8 mouse cellular contexts compared by ENCODE assay signal in genomic region chr3:88454762-88455587, GRCm38 (mm10). TPM values are rescaled to one million over a fixed set of nuclear protein-coding genes. Genes with fewer than 3 reads are reported as not detected.
DNase-seq lines count a peak whose midpoint lies in the region; ATAC-seq and TF ChIP-seq lines count a peak whose summit lies in the region.

No protein-coding gene starts in this region.

- DNase-seq in limb, embryonic 10.5 days (ENCODE audit: low spot score) = no peak
- peak; percentile 88 for DNase-seq in MEL (ENCODE audit: low read depth, low spot score)
- DNase-seq in induced T-regulatory cell, adult 2 months (ENCODE audit: low read depth) = peak; percentile 60
- no peak for DNase-seq in adrenal gland, postnatal 4 days (ENCODE audit: low spot score in 2 of 2)
- DNase-seq in layer of hippocampus, postnatal 25 days (ENCODE audit: extremely low spot score in 1 of 2, low spot score in 1 of 2) = no peak
- no peak for DNase-seq in urinary bladder, postnatal 36 days (ENCODE audit: low spot score in 2 of 2)

- 44% methylated on average over 9 of the region's 9 CpGs for WGBS in limb, embryonic 12.5 days
- WGBS in limb, embryonic 10.5 days = 49% methylated on average over 9 of the region's 9 CpGs
- WGBS in liver, embryonic 16.5 days (ENCODE audit: insufficient replicate concordance) = 30% methylated on average over 9 of the region's 9 CpGs

- no peaks in the 10 kb centered on the region for H3K36me3 ChIP-seq in limb, embryonic 12.5 days
- H3K36me3 ChIP-seq in limb, embryonic 10.5 days = no peaks in the 10 kb centered on the region
- H3K36me3 ChIP-seq in MEL (ENCODE audit: control insufficient read depth in 1 of 2, insufficient read depth in 2 of 2, low read length in 2 of 2) = peaks cover 0 to 40% of the 10 kb centered on the region in 2 experiments; a peak in 2 of 4 replicates
- no peaks in the 10 kb centered on the region for H3K36me3 ChIP-seq in liver, embryonic 16.5 days (ENCODE audit: control insufficient read depth, insufficient read depth)

- no peak overlapping the region for H3K4me2 ChIP-seq in limb, embryonic 12.5 days
- peak overlapping the region; percentile 44 for H3K4me2 ChIP-seq in liver, embryonic 16.5 days (ENCODE audit: low read depth, low read length)

- no peak for ATAC-seq in limb, embryonic 12.5 days (ENCODE audit: insufficient number of reproducible peaks, insufficient read depth, low FRiP score, low TSS enrichment, low read depth)
- ATAC-seq in liver, embryonic 16.5 days (ENCODE audit: low read depth) = peak; percentile 28

- H3K9me3 ChIP-seq in limb, embryonic 12.5 days = no peaks in the 10 kb centered on the region
- H3K9me3 ChIP-seq in limb, embryonic 10.5 days (replicated peaks) = no peaks in the 10 kb centered on the region
- H3K9me3 ChIP-seq in MEL (replicated peaks; ENCODE audit: insufficient read depth, low read length) = no peaks in the 10 kb centered on the region
- H3K9me3 ChIP-seq in liver, embryonic 16.5 days (replicated peaks; ENCODE audit: control insufficient read depth, low read length) = no peaks in the 10 kb centered on the region

- no peak overlapping the region for H3K27ac ChIP-seq in limb, embryonic 12.5 days
- no peak overlapping the region for H3K27ac ChIP-seq in limb, embryonic 10.5 days
- H3K27ac ChIP-seq in MEL (ENCODE audit: control insufficient read depth, low read depth, low read length) = peak overlapping the region; percentile 89
- peak overlapping the region; percentile 72 for H3K27ac ChIP-seq in liver, embryonic 16.5 days (ENCODE audit: low read length)

- H3K9ac ChIP-seq in limb, embryonic 12.5 days (replicated peaks) = peak overlapping the region; percentile 40
- H3K9ac ChIP-seq in MEL (ENCODE audit: control insufficient read depth, low read depth, low read length, poor library complexity, severe bottlenecking) = peak overlapping the region; percentile 78
- peak overlapping the region; percentile 34; the same call in 1 of the 2 replicates for H3K9ac ChIP-seq in liver, embryonic 16.5 days (ENCODE audit: low read depth, low read length)

- no peaks in the 10 kb centered on the region for H3K79me2 ChIP-seq in MEL (ENCODE audit: control insufficient read depth, insufficient read depth, low read length, poor library complexity)

- TF ChIP-seq RAD21 in MEL (IDR thresholded peaks at IDR 0.05; ENCODE audit: low read depth, low read length) = no peak

- peaks cover 22% of the 10 kb centered on the region for H3K4me1 ChIP-seq in limb, embryonic 12.5 days (replicated peaks)
- H3K4me1 ChIP-seq in limb, embryonic 10.5 days = peaks cover 34% of the 10 kb centered on the region
- H3K4me1 ChIP-seq in MEL (ENCODE audit: control insufficient read depth in 1 of 2, insufficient read depth in 2 of 2, low read length in 2 of 2) = peaks cover 20 to 47% of the 10 kb centered on the region in 2 experiments
- peaks cover 9% of the 10 kb centered on the region; the same call in 1 of the 2 replicates for H3K4me1 ChIP-seq in liver, embryonic 16.5 days (ENCODE audit: control insufficient read depth, low read depth, low read length)

- peaks cover 36% of the 10 kb centered on the region for H3K27me3 ChIP-seq in limb, embryonic 12.5 days
- peaks cover 85% of the 10 kb centered on the region for H3K27me3 ChIP-seq in limb, embryonic 10.5 days (ENCODE audit: low read depth, poor library complexity, severe bottlenecking)
- H3K27me3 ChIP-seq in MEL (ENCODE audit: control insufficient read depth in 1 of 2, insufficient read depth in 2 of 2, low read length in 2 of 2) = no peaks in the 10 kb centered on the region
- peaks cover under 1% of the 10 kb centered on the region for H3K27me3 ChIP-seq in liver, embryonic 16.5 days (ENCODE audit: control insufficient read depth, insufficient read depth, low read depth, low read length)

- TF ChIP-seq POLR2A in MEL (IDR thresholded peaks at IDR 0.05; ENCODE audit: control insufficient read depth in 1 of 2, insufficient read depth in 1 of 2, low read depth in 1 of 2, low read length in 2 of 2, poor library complexity in 1 of 2) = peak; percentile 59 to 64; a peak in 2 of 4 replicates

- TF ChIP-seq EP300 in MEL (IDR thresholded peaks at IDR 0.05; ENCODE audit: low read depth in 1 of 2, low read length in 2 of 2) = peak; percentile 81 to 83

- TF ChIP-seq CTCF in MEL (IDR thresholded peaks at IDR 0.05 in 2 of 3, conservative IDR thresholded peaks at IDR 0.05 in 1 of 3; ENCODE audit: control insufficient read depth in 1 of 3, insufficient read depth in 1 of 3, low read depth in 2 of 3, low read length in 3 of 3, poor library complexity in 1 of 3, severe bottlenecking in 1 of 3) = no peak

- no peak overlapping the region for H3K4me3 ChIP-seq in limb, embryonic 12.5 days (replicated peaks)
- H3K4me3 ChIP-seq in limb, embryonic 10.5 days = no peak overlapping the region
- H3K4me3 ChIP-seq in MEL (ENCODE audit: control insufficient read depth in 1 of 2, insufficient read depth in 1 of 2, low read depth in 2 of 2, low read length in 2 of 2) = peak overlapping the region; percentile 40 to 48
- peak overlapping the region; percentile 35 for H3K4me3 ChIP-seq in liver, embryonic 16.5 days (ENCODE audit: low read depth, low read length)

TF ChIP-seq in MEL, 35 proteins besides CTCF, POLR2A, EP300 and RAD21 (continues in another document):
- TF ChIP-seq MEF2A (IDR thresholded peaks at IDR 0.05; ENCODE audit: extremely low read depth, insufficient replicate concordance, low read depth, low read length, poor library complexity, severe bottlenecking) (no peak), POLR2AphosphoS5 (IDR thresholded peaks at IDR 0.05; ENCODE audit: borderline replicate concordance, low read depth, low read length) (no peak), ELF1 (IDR thresholded peaks at IDR 0.05; ENCODE audit: low read depth, low read length) (peak; percentile 35; the same call in 1 of the 2 replicates), RCOR1 (IDR thresholded peaks at IDR 0.05; ENCODE audit: low read depth, low read length) (peak; percentile 85), NRF1 (IDR thresholded peaks at IDR 0.05; ENCODE audit: insufficient read depth, low read depth, low read length, poor library complexity, severe bottlenecking) (0 out of 2 replicates have a peak, but pooled peaks have one; percentile 12), ETS1 (IDR thresholded peaks at IDR 0.05; ENCODE audit: low read depth, low read length) (peak; percentile 77; the same call in 1 of the 2 replicates), TBP (IDR thresholded peaks at IDR 0.05; ENCODE audit: low read depth, low read length) (0 out of 2 replicates have a peak, but pooled peaks have one; percentile 12), GABPA (IDR thresholded peaks at IDR 0.05; ENCODE audit: low read depth, low read length) (no peak), SMC3 (IDR thresholded peaks at IDR 0.05; ENCODE audit: low read depth, low read length) (no peak), GATA1 (IDR thresholded peaks at IDR 0.05; ENCODE audit: low read depth, low read length) (peak; percentile 86), CHD2 (IDR thresholded peaks at IDR 0.05; ENCODE audit: low read length) (peak; percentile 30), MYB (IDR thresholded peaks at IDR 0.05; ENCODE audit: low read depth, low read length) (no peak; the same call in 1 of the 2 replicates), TAL1 (IDR thresholded peaks at IDR 0.05; ENCODE audit: low read length) (no peak), MAFK (IDR thresholded peaks at IDR 0.05; ENCODE audit: borderline replicate concordance, low read depth, low read length) (peak; percentile 70; the same call in 1 of the 2 replicates)

RNA-seq across cellular contexts. Expression of gene Sema4a, which starts 6.0 kb away (rescaled TPM):
- 8.0 and 8.3 TPM in 2 replicates for polyA plus RNA-seq in limb, embryonic 12.5 days (2016; fragmentation: Nextera tagmentation; extraction: Ambion mirVana)
- 4.7 and 6.7 TPM in 2 replicates for polyA plus RNA-seq in limb, embryonic 10.5 days (2016; fragmentation: Nextera tagmentation; extraction: Ambion mirVana)
- total RNA-seq in MEL (2012; rRNA removed) = 31.4 and 45.3 TPM in 2 replicates
- polyA plus RNA-seq in MEL (2012; ENCODE audit: insufficient read depth in 1 of 2, insufficient read length in 2 of 2, low read depth in 1 of 2, low replicate concordance in 2 of 2, missing spikeins in 1 of 2) = 10 to 100 TPM in 1 of 2 experiments, not detected in 1; 33.5 TPM
- 27.0 and 29.1 TPM in 2 replicates for polyA plus RNA-seq in liver, embryonic 16.5 days (2015; fragmentation: Nextera tagmentation; extraction: Ambion mirVana)
- total RNA-seq in adrenal gland, postnatal 4 days (2021) = 10 to 100 TPM; 11.5 to 15.5 TPM
- 10 to 100 TPM; 33.3 to 42.8 TPM for total RNA-seq in layer of hippocampus, postnatal 25 days (2021)

RNA-seq across cellular contexts. Expression of gene Slc25a44, which starts 30.0 kb away (rescaled TPM):
- polyA plus RNA-seq in limb, embryonic 12.5 days (2016; fragmentation: Nextera tagmentation; extraction: Ambion mirVana) = 13.7 and 16.2 TPM in 2 replicates
- polyA plus RNA-seq in limb, embryonic 10.5 days (2016; fragmentation: Nextera tagmentation; extraction: Ambion mirVana) = 16.7 and 18.0 TPM in 2 replicates
- 26.2 and 30.5 TPM in 2 replicates for total RNA-seq in MEL (2012; rRNA removed)
- 10 to 100 TPM in 1 of 2 experiments, not detected in 1; 34.6 TPM for polyA plus RNA-seq in MEL (2012; ENCODE audit: insufficient read depth in 1 of 2, insufficient read length in 2 of 2, low read depth in 1 of 2, low replicate concordance in 2 of 2, missing spikeins in 1 of 2)
- polyA plus RNA-seq in liver, embryonic 16.5 days (2015; fragmentation: Nextera tagmentation; extraction: Ambion mirVana) = 10.0 and 11.8 TPM in 2 replicates
- total RNA-seq in adrenal gland, postnatal 4 days (2021) = 10 to 100 TPM; 34.9 to 35.7 TPM
- 10 to 100 TPM; 74.3 to 75.8 TPM for total RNA-seq in layer of hippocampus, postnatal 25 days (2021)

RNA-seq across cellular contexts. Expression of gene Pmf1, which starts 44.8 kb away (rescaled TPM):
- polyA plus RNA-seq in limb, embryonic 12.5 days (2016; fragmentation: Nextera tagmentation; extraction: Ambion mirVana) = 149 and 151 TPM in 2 replicates
- polyA plus RNA-seq in limb, embryonic 10.5 days (2016; fragmentation: Nextera tagmentation; extraction: Ambion mirVana) = 197 and 220 TPM in 2 replicates
- 139 and 144 TPM in 2 replicates for total RNA-seq in MEL (2012; rRNA removed)
- polyA plus RNA-seq in MEL (2012; ENCODE audit: insufficient read depth in 1 of 2, insufficient read length in 2 of 2, low read depth in 1 of 2, low replicate concordance in 2 of 2, missing spikeins in 1 of 2) = 100 to 1,000 TPM in 1 of 2 experiments, not detected in 1; 357 TPM
- 69.7 and 76.8 TPM in 2 replicates for polyA plus RNA-seq in liver, embryonic 16.5 days (2015; fragmentation: Nextera tagmentation; extraction: Ambion mirVana)
- total RNA-seq in adrenal gland, postnatal 4 days (2021) = 10 to 100 TPM; 78.8 to 79.0 TPM
- 1 to 10 TPM; 4.5 to 5.6 TPM for total RNA-seq in layer of hippocampus, postnatal 25 days (2021)

RNA-seq across cellular contexts. Expression of gene Lmna, which starts 54.8 kb away (rescaled TPM):
- polyA plus RNA-seq in limb, embryonic 12.5 days (2016; fragmentation: Nextera tagmentation; extraction: Ambion mirVana) = 51.8 and 56.4 TPM in 2 replicates
- 9.2 and 14.5 TPM in 2 replicates for polyA plus RNA-seq in limb, embryonic 10.5 days (2016; fragmentation: Nextera tagmentation; extraction: Ambion mirVana)
- 388 and 394 TPM in 2 replicates for total RNA-seq in MEL (2012; rRNA removed)
- polyA plus RNA-seq in MEL (2012; ENCODE audit: insufficient read depth in 1 of 2, insufficient read length in 2 of 2, low read depth in 1 of 2, low replicate concordance in 2 of 2, missing spikeins in 1 of 2) = 100 to 1,000 TPM; 128 to 302 TPM
- polyA plus RNA-seq in liver, embryonic 16.5 days (2015; fragmentation: Nextera tagmentation; extraction: Ambion mirVana) = 123 and 131 TPM in 2 replicates
- 100 to 1,000 TPM; 109 to 113 TPM for total RNA-seq in adrenal gland, postnatal 4 days (2021)
- 10 to 100 TPM; 35.6 to 38.8 TPM for total RNA-seq in layer of hippocampus, postnatal 25 days (2021)

Comparison
In these comparisons a context has a peak if more than half of its experiments do, and no peak if none do; other contexts are left out.
1. H3K27ac ChIP-seq: peak in MEL (single experiment) and liver, embryonic 16.5 days (single experiment); none in limb, embryonic 12.5 days (single experiment) and limb, embryonic 10.5 days (single experiment).
2. H3K4me3 ChIP-seq: peak in MEL (2 of 2) and liver, embryonic 16.5 days (single experiment); none in limb, embryonic 12.5 days (single experiment) and limb, embryonic 10.5 days (single experiment).
3. DNase-seq: peak in MEL (single experiment) and induced T-regulatory cell, adult 2 months (single experiment); none in limb, embryonic 10.5 days (single experiment), adrenal gland, postnatal 4 days (0 of 2), layer of hippocampus, postnatal 25 days (0 of 2) and urinary bladder, postnatal 36 days (0 of 2).
4. Peak in every context shown above with its lines, with median percentiles within 50 percentile points of each other: H3K9ac ChIP-seq.